Mouse (Mus musculus) forebrain, embryonic 12.5 days (tissue): ENCODE measurements around the gene Pold4. TPM values are rescaled to one million over a fixed set of nuclear protein-coding genes. Genes with fewer than 3 reads are reported as not detected.

ENCODE experiments used
- ATAC-seq: fragments of 200-750 bp; cut with Nextera tagmentation; 2 replicates; pipeline ENCODE4 v1.8.0; 2017; ENCODE audit warnings: moderate TSS enrichment; ENCODE audit not compliant: low FRiP score
- H3K27ac ChIP-seq: fragments of 300-500 bp; sonication (generic); 2 replicates; pipeline ENCODE4 v1.5.1; 2016; ENCODE audit warnings: mild to moderate bottlenecking
- H3K27me3 ChIP-seq: fragments of 300-500 bp; sonication (generic); 2 replicates; pipeline ENCODE4 v1.6.1; 2016; ENCODE audit warnings: mild to moderate bottlenecking
- H3K36me3 ChIP-seq: fragments of 300-500 bp; sonication (generic); replicated peaks from 2 replicates; pipeline ENCODE4 v1.6.1; 2016; ENCODE audit warnings: mild to moderate bottlenecking
- H3K4me1 ChIP-seq: fragments of 300-500 bp; sonication (generic); 2 replicates; pipeline ENCODE4 v1.6.1; 2016
- H3K4me2 ChIP-seq: fragments of 300-500 bp; sonication (generic); 2 replicates; pipeline ENCODE4 v1.6.1; 2016; ENCODE audit warnings: mild to moderate bottlenecking, moderate library complexity
- H3K4me3 ChIP-seq: fragments of 300-500 bp; sonication (generic); replicated peaks from 2 replicates; pipeline ENCODE4 v1.5.1; 2016; ENCODE audit warnings: mild to moderate bottlenecking
- H3K9ac ChIP-seq: fragments of 300-500 bp; sonication (generic); 2 replicates; pipeline ENCODE4 v1.6.1; 2016; ENCODE audit warnings: mild to moderate bottlenecking
- H3K9me3 ChIP-seq: fragments of 300-500 bp; sonication (generic); 2 replicates; pipeline ENCODE4 v1.6.1; 2016
- WGBS: fragments of 180-500 bp; shearing (Covaris S2); methylation state at CpG from one replicate; pipeline ENCODE4 v1.1.7; 2016; 5-methylcytosine and 5-hydroxymethylcytosine counted together
- polyA plus RNA-seq: library from polyadenylated mRNA; unstranded; fragments of >200 nt; fragmentation: Nextera tagmentation; extraction: Ambion mirVana; gene quantifications from 2 replicates; pipeline ENCODE4 v1.2.1, GENCODE M21; 2016

Pold4 gene
- 11.7 and 13.1 TPM in 2 replicates for polyA plus RNA-seq

DNA sequence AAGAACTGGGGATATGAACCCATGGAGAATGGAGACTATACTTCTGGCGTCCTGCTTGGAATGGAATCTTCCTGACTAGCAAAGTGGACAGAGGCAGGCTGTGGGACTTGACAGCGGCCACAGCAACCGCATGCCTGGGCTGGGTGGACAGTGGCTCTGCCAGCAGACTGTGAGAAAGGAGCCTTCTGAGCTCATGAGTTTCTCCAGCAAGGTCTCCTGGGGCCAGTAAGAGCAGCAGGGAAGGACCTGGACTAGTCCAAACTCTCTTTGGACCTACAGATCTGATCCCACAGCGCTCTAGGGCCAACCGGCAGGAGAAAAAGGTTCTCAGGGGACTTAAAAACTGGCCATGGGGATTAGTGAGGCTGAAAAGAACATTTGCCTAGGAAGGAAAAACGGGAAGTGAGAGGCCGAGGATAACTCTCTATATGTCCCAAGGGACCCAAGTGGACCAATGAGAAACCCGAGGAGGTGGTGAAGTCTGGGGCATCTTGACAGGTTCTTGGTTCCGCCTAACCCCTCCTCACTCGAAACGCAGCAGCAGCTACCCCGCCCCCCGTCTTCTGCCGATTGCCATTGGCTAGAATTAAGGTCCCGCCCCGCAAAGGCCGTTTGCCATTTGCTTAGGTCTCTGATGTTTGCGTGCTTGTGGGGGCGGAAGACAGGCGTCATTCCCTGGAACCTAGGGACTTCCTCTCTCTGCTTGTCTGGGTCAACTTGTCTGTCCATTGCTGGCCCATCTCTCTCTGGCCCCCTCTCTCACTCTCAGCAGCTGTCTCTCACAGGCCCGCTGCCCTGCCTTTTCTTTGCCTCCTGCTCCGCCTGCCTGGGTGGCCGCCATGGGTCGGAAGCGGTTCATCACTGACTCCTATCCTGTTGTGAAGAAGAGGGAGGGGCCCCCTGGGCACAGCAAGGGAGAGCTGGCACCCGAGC lies at the start of gene Pold4:
TSS of gene Pold4 (plus strand) at position 647 of the 933 bp plus-strand sequence.
- Histone ChIP-seq H3K9me3 (no peaks in the 10 kb centered on the region), H3K36me3 (no peaks in the 10 kb centered on the region), H3K4me2 (peak within 1 kb of the TSS; percentile 90), H3K27ac (peak within 1 kb of the TSS; percentile 67; the same call in 1 of the 2 replicates), H3K4me3 (peak within 1 kb of the TSS; percentile 57), H3K27me3 (peaks cover 37% of the 10 kb centered on the region), H3K9ac (peak within 1 kb of the TSS; percentile 69), H3K4me1 (peaks cover 15% of the 10 kb centered on the region)
- ATAC-seq: peak; percentile 91
- 14% methylated on average over 26 of the region's 26 CpGs for WGBS

DNA sequence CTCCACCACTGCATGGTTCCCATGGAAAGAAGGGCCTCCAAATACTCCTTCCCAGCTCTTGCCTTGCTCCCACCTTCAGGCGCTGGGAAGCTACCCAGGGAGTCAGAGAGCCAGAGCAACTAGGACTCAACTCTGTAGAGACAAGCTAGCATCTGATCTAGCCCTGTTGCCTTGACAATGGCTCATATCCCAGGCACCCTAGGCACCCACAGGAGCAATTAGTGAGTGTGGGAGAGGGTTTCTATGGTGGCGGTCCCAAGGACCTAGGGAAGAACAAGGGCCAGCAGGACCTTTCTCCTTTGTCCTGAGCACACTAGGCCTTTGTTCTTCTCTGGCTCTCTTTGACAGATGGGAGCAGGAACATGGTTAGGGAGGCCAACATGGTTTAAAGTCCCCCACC lies 48.0 kb upstream of the Pold4 start:
- H3K9me3 ChIP-seq: no peaks in the 10 kb centered on the region
- 69% methylated on average over 2 of the region's 2 CpGs for WGBS
- no peak overlapping the region for H3K27ac ChIP-seq
- no peak overlapping the region for H3K4me3 ChIP-seq
- H3K36me3 ChIP-seq: no peaks in the 10 kb centered on the region
- no peaks in the 10 kb centered on the region for H3K27me3 ChIP-seq
- no peak for ATAC-seq
- H3K4me1 ChIP-seq: peaks cover 6% of the 10 kb centered on the region
- no peak overlapping the region for H3K9ac ChIP-seq
- no peak overlapping the region for H3K4me2 ChIP-seq

DNA sequence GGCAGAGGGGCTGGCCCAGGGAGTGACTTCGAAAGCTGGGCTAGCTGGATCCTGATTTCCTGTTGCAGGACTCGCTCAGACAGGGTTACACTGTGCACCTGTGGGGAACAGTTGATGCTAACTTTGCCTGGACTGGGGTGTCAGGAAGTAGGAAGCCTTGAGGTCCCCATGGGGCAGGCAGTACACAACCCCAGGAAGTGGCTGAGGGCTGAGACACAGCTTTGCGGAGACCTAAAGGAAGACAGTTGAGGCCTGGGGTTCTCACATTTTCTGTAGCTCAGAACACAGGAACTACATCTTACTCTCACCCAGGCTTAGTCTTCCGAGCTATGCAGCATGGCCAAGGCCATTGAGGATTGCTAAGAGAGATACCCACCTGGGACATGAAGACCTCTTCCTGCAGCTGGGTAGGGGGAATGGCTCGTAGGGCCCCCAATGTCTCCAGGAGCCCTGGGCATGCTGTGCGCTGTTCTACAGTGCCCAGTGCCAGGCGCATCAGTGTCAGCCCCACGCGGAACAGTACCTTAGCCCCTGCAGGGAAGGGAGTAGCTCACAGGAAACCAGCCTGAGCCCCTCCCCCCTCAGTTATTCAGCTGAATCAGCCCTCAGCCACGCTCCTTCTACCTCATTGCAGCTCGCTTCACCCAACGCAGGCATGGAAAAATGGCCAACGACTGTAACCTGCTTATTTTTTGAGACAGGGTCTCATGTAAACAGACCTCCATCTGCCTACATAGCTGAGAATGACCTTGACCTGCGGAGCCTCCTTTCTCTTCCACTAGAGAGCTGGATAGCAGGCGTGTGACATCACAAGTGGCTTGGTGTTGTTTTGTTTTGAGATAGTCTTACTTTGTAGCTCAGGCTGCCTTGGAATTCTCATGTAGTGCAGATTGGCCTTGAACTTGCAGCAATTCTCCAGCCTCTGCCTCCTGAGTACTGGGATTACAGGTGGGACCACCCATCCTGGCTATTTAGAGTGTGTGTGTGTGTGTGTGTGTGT lies 46.4 kb upstream of the Pold4 start:
- H3K9me3 ChIP-seq: no peaks in the 10 kb centered on the region
- H3K27me3 ChIP-seq: no peaks in the 10 kb centered on the region
- no peak overlapping the region for H3K9ac ChIP-seq
- WGBS: 69% methylated on average over 15 of the region's 15 CpGs
- no peak for ATAC-seq
- no peak overlapping the region for H3K4me2 ChIP-seq
- H3K4me3 ChIP-seq: no peak overlapping the region
- no peak overlapping the region for H3K27ac ChIP-seq
- H3K36me3 ChIP-seq: no peaks in the 10 kb centered on the region
- H3K4me1 ChIP-seq: peaks cover 6% of the 10 kb centered on the region

DNA sequence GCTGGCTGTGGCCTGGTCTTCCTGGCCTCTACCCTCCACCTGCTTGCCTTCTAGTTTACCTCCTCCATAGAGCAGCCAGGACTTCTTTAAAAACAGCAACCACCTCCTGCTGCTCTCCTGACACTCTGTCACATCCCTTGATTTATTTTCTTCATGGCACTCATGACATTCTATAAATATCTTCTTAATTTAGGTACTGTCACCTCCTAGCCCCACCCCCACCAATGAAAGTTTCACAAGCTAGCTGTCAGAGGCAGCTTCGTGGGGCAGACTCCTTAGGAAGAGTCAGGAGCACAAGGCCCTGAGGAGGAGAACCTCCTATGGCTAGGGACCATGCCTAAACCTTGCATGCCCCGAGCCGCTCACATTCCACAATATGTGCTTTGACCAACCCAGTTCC lies 44.4 kb upstream of the Pold4 start:
- Histone ChIP-seq H3K36me3 (no peaks in the 10 kb centered on the region), H3K27me3 (no peaks in the 10 kb centered on the region), H3K27ac (no peak overlapping the region), H3K9ac (no peak overlapping the region), H3K9me3 (no peaks in the 10 kb centered on the region), H3K4me1 (peaks cover 5% of the 10 kb centered on the region; the same call in 1 of the 2 replicates), H3K4me3 (no peak overlapping the region), H3K4me2 (no peak overlapping the region)
- no peak for ATAC-seq
- 71% methylated on average over 3 of the region's 3 CpGs for WGBS

DNA sequence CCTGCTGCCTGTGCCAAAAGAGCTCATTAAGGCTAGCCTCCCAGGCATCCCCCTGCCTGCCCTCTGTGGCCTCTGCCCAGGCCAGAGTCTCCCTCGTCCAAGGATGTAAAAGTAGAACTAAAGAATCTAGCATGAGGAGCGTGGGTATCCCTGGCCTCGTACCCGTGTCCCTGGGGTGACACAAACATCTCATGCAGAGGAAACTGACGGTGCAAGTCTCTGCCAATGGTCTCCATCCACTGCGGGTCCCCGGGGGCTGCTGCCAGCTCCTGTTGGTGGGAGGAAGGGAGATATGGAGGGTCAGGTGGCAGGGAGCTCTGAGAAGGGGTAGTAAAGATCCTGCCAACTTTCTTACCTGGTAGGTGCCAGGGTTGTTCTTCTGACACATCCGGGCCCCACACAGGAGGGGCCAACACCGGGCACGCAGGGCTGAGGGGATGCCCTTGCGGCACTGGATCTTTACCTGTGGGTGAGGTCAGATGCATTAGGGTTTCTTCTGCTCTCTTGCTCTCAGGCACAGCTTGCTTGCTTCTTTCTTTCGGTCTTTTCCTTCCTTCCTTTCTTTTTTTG lies 42.6 kb upstream of the Pold4 start:
- no peak overlapping the region for H3K4me2 ChIP-seq
- H3K4me3 ChIP-seq: no peak overlapping the region
- peaks cover 21% of the 10 kb centered on the region for H3K4me1 ChIP-seq
- no peak overlapping the region for H3K27ac ChIP-seq
- H3K36me3 ChIP-seq: peaks cover 11% of the 10 kb centered on the region
- no peak for ATAC-seq
- 88% methylated on average over 12 of the region's 12 CpGs for WGBS
- no peaks in the 10 kb centered on the region for H3K27me3 ChIP-seq
- H3K9ac ChIP-seq: no peak overlapping the region
- H3K9me3 ChIP-seq: no peaks in the 10 kb centered on the region

DNA sequence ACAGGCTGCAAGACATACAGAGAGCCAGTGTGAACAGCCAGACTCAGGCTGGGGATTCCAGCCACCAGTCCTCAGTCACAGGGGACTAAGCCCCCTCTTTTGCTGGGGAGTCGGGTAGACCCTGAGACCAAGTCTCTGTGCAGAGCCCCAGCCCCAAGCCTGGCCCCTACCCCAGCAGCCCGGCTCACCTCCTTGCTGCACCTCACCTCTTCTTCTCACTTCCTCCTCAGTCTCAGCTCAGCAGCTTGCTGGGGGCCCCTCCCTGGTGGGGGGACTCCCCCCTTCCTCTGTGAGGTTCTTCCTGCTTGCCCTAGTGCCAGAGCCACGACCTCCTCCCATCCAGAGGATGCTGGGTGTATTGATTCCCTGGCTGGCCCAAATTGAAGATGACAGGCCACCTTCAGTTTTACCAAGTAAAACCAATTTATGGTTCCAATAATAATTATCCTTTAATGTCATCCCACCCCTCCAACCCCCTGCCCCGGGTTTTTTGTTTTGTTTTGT lies 40.8 kb upstream of the Pold4 start, which contains the start of gene Tbc1d10c:
TSS of gene Tbc1d10c (minus strand) at position 454 of the 504 bp plus-strand sequence.
- H3K9ac ChIP-seq: peak within 1 kb of the TSS; percentile 98
- H3K27me3 ChIP-seq: no peaks in the 10 kb centered on the region
- H3K4me2 ChIP-seq: peak within 1 kb of the TSS; percentile 93
- H3K27ac ChIP-seq: peak within 1 kb of the TSS; percentile 91
- no peak for ATAC-seq
- no peaks in the 10 kb centered on the region for H3K9me3 ChIP-seq
- peak within 1 kb of the TSS; percentile 98 for H3K4me3 ChIP-seq
- WGBS: 65% methylated on average over 4 of the region's 4 CpGs
- H3K4me1 ChIP-seq: peaks cover 29% of the 10 kb centered on the region
- H3K36me3 ChIP-seq: peaks cover 29% of the 10 kb centered on the region

DNA sequence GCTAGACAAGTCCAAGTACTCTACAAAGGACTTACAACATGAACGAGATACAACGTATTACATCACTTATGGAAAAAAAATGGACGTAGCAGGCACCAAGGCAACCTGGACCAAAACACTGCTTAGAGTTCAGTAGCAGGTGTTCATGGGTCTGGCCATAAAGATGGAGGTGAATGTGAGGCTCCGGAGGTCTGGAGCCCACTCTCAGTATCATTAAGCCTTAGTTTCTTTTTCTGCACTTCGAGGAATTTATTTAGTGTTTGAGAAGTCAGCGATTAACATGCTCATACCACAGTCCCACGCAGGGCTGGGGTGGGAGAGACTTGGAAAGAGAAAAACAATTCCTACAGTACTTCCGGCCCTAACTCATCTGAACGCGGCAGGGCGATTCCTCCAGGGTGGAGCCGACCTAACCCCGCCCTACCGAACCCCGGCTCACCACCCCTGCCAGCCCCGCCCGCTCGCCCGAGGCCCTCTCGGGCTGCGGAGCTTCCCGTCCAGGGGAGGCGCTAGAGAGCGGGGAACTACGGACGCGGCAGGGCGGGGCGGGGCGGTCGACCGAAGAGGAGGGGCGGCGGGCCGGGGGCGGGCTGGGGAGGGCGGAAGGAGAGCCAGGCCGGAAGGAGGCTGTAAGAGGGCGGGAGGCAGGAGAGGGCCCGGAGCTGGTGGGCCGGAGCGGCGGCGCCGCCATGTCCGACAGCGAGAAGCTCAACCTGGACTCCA lies 40.0 kb upstream of the Pold4 start, which contains the start of gene Ppp1ca:
TSS of gene Ppp1ca (plus strand) at position 538 of the 723 bp plus-strand sequence.
- Histone ChIP-seq H3K9me3 (no peaks in the 10 kb centered on the region), H3K36me3 (peaks cover 37% of the 10 kb centered on the region), H3K4me3 (peak within 1 kb of the TSS; percentile 98), H3K27me3 (no peaks in the 10 kb centered on the region), H3K9ac (peak within 1 kb of the TSS; percentile 98), H3K4me2 (peak within 1 kb of the TSS; percentile 93), H3K27ac (peak within 1 kb of the TSS; percentile 91), H3K4me1 (peaks cover 29% of the 10 kb centered on the region)
- peak; percentile 93 for ATAC-seq
- WGBS: 8% methylated on average over 42 of the region's 47 CpGs

DNA sequence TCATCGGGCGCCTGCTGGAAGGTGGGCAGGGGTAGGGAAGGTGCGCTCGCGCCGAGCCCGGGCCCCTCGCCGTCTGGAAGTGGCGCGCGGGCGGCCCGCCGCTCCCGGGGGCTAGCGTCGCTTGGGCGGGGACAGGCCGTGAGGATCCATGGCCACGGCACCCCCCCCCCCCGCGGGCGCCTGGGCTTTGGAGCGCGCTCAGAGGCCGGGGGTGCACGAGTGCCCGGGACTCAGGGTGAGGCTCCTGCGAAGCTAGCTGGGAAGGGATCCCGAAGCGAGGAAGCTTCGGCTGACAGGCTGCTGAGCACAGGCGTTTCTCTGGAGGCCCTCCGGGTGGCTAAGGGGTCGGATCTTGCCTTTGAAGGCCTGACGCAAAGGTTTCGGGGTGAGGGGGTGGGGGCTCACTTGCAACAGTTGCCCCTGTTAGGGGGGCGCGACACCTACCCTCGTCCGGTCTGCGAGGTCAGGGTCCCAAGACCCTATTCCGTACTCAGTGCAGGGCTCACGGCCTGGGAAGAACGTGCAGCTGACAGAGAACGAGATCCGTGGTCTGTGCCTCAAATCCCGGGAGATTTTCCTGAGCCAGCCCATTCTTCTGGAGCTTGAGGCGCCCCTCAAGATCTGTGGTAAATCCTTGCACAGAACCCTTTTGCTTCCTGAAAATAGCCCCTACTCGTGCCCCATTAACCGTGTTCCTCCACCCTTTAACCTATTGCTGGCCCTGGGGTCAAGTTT lies 39.3 kb upstream of the Pold4 start:
- H3K36me3 ChIP-seq: peaks cover 44% of the 10 kb centered on the region
- H3K4me3 ChIP-seq: peak overlapping the region; percentile 98
- no peak; the same call in none of the 2 replicates for ATAC-seq
- WGBS: under 1% methylated on average over 51 of the region's 52 CpGs
- peak overlapping the region; percentile 91 for H3K27ac ChIP-seq
- peak overlapping the region; percentile 98 for H3K9ac ChIP-seq
- peaks cover 29% of the 10 kb centered on the region for H3K4me1 ChIP-seq
- H3K9me3 ChIP-seq: no peaks in the 10 kb centered on the region
- H3K4me2 ChIP-seq: peak overlapping the region; percentile 93
- no peaks in the 10 kb centered on the region for H3K27me3 ChIP-seq

DNA sequence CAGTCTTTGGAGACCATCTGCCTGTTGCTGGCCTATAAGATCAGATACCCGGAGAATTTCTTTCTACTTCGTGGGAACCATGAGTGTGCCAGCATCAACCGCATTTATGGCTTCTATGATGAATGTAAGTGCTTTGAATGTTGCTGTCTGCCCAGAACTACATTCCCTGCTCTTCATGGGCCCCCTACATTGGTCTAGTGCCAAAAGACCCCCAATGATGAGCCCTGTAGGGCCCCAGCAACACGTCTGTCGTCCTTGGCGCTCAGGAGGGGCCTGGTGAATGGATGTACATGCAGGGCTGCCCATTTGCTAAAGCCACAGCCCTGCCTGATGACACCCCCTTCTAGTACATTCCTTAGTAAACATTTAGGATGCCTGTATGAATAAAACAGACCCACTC lies 38.6 kb upstream of the Pold4 start:
- no peak for ATAC-seq
- WGBS: 67% methylated on average over 6 of the region's 6 CpGs

DNA sequence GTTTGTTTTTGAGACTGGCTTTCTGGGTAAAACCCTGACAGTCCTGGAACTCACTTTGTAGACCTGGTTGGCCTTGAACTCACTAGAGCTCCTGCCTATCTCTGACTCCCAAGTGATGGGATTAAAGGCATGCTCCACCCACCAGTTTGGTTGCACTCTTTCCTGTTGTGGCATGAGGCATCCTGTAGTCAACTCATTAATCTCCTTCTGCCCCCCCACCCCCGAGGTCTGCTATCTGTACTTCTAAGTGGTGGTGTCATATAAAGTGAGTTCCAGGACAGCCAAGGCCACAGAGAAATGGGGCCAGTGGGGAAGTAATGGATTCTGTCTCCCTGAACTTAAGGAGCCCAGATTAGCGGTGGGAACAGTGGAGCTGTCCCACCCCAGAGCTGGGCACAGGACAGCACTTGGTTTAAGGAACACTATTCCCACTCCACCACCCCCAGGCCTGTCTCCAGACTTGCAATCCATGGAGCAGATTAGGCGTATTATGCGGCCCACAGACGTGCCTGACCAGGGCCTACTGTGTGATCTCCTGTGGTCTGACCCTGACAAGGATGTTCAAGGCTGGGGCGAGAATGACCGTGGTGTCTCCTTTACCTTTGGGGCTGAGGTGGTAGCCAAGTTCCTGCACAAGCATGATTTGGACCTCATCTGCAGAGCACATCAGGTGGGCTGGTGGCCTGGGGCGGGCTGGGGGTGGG lies 37.5 kb upstream of the Pold4 start:
- Histone ChIP-seq H3K36me3 (peaks cover 52% of the 10 kb centered on the region), H3K4me3 (no peak overlapping the region; the same call in 1 of the 2 replicates), H3K27me3 (no peaks in the 10 kb centered on the region), H3K4me2 (no peak overlapping the region), H3K9me3 (no peaks in the 10 kb centered on the region), H3K27ac (no peak overlapping the region), H3K9ac (no peak overlapping the region), H3K4me1 (peaks cover 29% of the 10 kb centered on the region)
- WGBS: 87% methylated on average over 8 of the region's 8 CpGs
- no peak for ATAC-seq

More for the DNA sequence above, 38.6 kb upstream of the Pold4 start:
- Histone ChIP-seq H3K36me3 (peaks cover 49% of the 10 kb centered on the region), H3K9ac (peak overlapping the region; percentile 98), H3K4me2 (peak overlapping the region; percentile 93), H3K4me3 (peak overlapping the region; percentile 98), H3K27ac (0 out of 2 replicates have a peak overlapping the region, but pooled peaks have one; percentile 91), H3K27me3 (no peaks in the 10 kb centered on the region), H3K9me3 (no peaks in the 10 kb centered on the region), H3K4me1 (peaks cover 29% of the 10 kb centered on the region)
